Mouse (Mus musculus) effector memory CD4-positive, alpha-beta T cell, adult 5 months (primary cell): Measurements from ENCODE around the gene Plk4. TPM values are rescaled to one million over a fixed set of nuclear protein-coding genes. Genes with fewer than 3 reads are reported as not detected.

Source experiments
- polyA plus RNA-seq: library from polyadenylated mRNA; unstranded; fragments of 100-300 nt; shearing (Covaris generic); gene quantifications from one replicate; pipeline ENCODE4 v1.2.1, GENCODE M21; 2017

The Plk4 gene
- polyA plus RNA-seq, result 21.0 TPM

DNA sequence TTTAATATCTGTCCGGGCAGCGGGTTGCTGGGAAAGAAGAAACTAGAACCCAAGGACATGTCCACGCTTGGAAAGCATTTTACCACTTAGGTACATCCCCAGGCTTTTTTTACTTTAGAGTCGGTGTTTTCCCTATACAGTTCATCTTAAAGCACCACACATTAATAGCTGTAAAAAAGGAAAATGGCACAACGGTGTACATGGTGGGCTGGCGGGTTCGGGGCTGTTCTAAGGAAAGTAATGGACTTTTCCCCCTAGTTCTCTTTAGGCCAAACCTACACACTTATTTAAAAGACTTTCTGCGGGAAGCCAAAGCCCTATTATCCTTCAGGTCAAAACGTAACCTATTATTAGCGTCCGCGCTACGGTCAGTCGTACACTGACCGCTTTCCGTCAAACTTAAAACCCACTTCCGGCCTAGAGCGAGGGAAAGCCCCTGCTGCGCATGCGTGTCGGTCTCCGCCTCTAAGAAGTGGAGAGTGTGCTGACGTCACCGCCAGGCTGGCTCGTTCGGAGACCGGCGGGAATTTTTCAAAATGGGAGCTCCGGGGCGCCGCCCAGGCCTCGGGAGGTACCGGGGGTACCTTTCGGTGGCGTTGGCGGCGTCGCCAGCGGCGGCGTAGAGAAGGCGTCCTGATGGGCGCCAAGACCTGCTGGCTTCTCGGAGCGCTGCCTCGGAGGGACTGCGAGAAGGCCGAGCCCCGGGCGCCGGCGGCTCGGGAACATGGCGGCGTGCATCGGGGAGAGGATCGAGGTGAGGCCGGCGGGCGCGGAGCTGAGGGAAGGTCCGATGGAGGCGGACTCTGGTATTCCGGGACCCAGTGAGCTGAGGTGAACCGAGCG is at the start of gene Plk4:
Gene Plk4 (plus strand): TSS at position 490 of the 843 bp plus-strand sequence.

DNA sequence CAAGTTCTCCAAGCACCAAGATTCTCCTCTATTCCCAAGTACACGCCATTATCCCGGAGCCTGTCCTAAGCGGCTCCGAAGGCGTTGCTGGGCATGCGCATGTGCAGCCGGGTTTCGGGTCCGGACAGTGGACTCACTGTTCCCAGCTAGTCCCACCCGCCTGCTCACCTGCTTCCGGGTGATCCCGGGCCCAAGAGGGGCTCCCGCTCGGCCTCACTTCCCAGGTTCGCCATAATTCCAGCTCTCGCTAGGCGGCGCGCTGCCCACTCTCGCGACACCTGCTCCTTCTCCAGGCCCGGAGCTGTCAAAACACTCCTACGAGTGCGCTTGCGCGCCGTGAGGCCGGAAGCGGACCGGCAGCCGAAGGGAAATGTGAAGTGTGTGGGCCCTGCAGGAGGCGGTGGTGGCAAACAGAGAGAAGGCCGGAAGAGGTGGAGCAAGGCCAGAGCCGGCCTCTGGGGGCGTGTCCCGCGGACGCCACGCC is 46.7 kb downstream of the Plk4 start, which contains the start of gene Mfsd8:
Gene Mfsd8 (minus strand): TSS at position 414 of the 484 bp plus-strand sequence.

DNA sequence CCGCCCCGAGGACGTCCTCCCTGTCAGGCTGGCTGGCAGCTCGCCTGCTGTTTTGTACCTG is 47.0 kb downstream of the Plk4 start, which contains the start of gene Abhd18:
Gene Abhd18 (plus strand): TSS at position 14 of the 61 bp plus-strand sequence.

Other genes with a start within 250 kb of the Plk4 start
- gene Slc25a31, start 91.2 kb upstream of the Plk4 start, polyA plus RNA-seq, result not detected
- 33.4 TPM for gene Hspa4l, start 55.5 kb upstream of the Plk4 start, polyA plus RNA-seq
- 9.8 TPM for gene Mfsd8, start 46.9 kb downstream of the Plk4 start, polyA plus RNA-seq
- 9.4 TPM for gene Abhd18, start 47.0 kb downstream of the Plk4 start, polyA plus RNA-seq
- gene 1700034I23Rik, start 102.5 kb downstream of the Plk4 start, polyA plus RNA-seq, result 0.45 TPM
- gene Larp1b, start 149.8 kb downstream of the Plk4 start, polyA plus RNA-seq, result 30.3 TPM